Mouse (Mus musculus): Measurements from ENCODE around the gene Oprd1. TPM values are rescaled to one million over a fixed set of nuclear protein-coding genes. Genes with fewer than 3 reads are reported as not detected.

Gene Oprd1
- polyA plus RNA-seq, 1 experiment from 2014 or later = 0.08 TPM

DNA sequence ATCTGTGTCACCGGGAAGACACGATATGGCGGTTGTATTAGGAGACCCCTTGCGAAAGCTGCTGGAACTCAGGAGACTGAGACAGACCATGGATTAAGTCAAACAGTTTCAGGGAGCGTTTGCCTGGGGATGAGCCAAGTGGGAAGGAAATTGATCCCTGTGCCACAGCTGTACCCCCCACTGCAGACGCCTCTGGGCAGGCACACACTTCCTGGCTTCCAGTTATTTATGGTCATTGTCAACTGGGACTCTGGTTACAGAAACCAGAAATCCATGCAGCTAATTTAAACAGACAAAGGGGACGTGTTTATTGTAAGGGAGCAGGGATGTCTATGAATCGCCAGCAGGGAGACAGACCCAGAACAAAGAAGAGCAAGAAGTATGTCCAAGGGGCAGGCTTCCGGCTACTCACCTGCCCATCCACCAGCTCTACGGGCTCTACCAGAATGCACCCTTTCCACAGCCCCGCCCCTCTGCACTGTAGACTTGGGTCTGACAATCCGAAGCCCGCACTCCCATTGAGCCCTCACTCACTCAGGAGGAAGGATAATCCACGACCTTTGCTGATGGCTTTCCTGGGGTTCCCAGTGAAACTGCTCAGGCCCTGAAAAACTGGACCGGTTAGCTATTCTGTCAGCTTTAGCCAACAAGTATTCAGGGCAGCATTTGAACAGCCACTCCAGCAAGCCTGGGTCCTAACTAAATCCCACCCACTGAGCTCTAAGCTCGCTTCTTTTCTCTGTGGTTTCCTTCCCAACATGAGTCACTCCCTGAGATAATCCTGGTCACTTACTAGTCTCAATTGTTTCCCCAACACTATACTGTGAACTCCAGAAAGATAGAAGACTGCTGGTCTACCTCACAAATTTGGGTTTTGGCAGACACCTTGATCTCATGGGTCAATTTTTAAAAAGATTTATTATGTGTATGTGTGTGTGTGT is 22.3 kb upstream of the Oprd1 start:
- ATAC-seq (ENCODE audit: low FRiP score) = no peak
- no peaks in the 10 kb centered on the region for H3K36me3 ChIP-seq
- H3K4me2 ChIP-seq (replicated peaks) = no peak overlapping the region
- H3K4me3 ChIP-seq = no peak overlapping the region
- H3K9me3 ChIP-seq (replicated peaks) = no peaks in the 10 kb centered on the region
- H3K9ac ChIP-seq = no peak overlapping the region
- 66% methylated on average over 16 of the region's 16 CpGs for WGBS
- H3K4me1 ChIP-seq = peaks cover 11% of the 10 kb centered on the region
- no peak overlapping the region for H3K27ac ChIP-seq
- H3K27me3 ChIP-seq = no peaks in the 10 kb centered on the region

GRCm38 (mm10) chr4:132165691-132166090 is 21.4 kb upstream of the Oprd1 start:
- Histone ChIP-seq H3K27ac (no peak overlapping the region), H3K4me2 (replicated peaks) (no peak overlapping the region), H3K36me3 (no peaks in the 10 kb centered on the region), H3K9me3 (replicated peaks) (no peaks in the 10 kb centered on the region), H3K27me3 (no peaks in the 10 kb centered on the region), H3K4me3 (no peak overlapping the region), H3K9ac (no peak overlapping the region), H3K4me1 (peaks cover 9% of the 10 kb centered on the region)
- 54% methylated on average over 14 of the region's 14 CpGs for WGBS
- ATAC-seq (ENCODE audit: low FRiP score) = no peak

DNA sequence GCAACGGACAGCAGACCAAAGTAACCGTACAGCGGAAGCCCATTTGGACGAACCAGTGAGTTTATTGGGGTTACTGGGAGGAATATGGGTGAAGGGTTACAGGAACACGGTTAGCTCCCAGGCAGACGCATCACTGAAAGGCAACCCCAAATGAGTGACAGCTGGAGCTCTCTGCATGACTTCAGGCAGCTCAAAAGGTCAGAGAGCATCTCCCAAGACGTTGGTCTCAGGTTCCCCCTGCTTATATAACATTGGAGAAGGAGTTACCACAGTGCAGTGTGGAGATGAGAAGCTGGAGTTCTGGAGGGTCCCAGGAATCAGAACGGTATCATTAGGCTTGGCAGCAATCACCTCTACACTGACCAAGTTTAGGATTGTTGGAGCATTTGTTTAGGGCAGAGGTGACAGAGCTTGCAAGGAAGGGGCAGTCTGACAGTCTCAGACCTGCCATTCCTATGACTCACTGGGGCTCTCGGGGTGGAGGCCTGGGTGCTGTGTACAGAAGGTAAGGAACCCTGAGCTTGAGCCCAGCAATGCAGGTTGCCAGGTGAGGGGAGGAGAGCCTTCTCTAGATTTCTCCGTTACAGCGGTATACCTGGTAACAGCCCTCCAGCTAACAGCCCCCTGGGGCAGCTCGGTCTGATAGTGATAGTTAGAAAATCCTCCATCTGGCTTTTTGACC is 12.8 kb upstream of the Oprd1 start:
- 58% methylated on average over 12 of the region's 12 CpGs for WGBS
- no peaks in the 10 kb centered on the region for H3K36me3 ChIP-seq
- H3K27me3 ChIP-seq = no peaks in the 10 kb centered on the region
- no peak overlapping the region for H3K4me2 ChIP-seq (replicated peaks)
- no peaks in the 10 kb centered on the region for H3K9me3 ChIP-seq (replicated peaks)
- H3K9ac ChIP-seq = no peak overlapping the region
- no peak overlapping the region for H3K4me3 ChIP-seq
- no peak for ATAC-seq (ENCODE audit: low FRiP score)
- peaks cover 14% of the 10 kb centered on the region; the same call in 1 of the 2 replicates for H3K4me1 ChIP-seq
- H3K27ac ChIP-seq = no peak overlapping the region

- ATAC-seq (ENCODE audit: low FRiP score) = no peak
- Histone ChIP-seq H3K4me1 (peaks cover 14% of the 10 kb centered on the region; the same call in 1 of the 2 replicates), H3K36me3 (no peaks in the 10 kb centered on the region), H3K4me3 (no peak overlapping the region), H3K4me2 (replicated peaks) (no peak overlapping the region), H3K9me3 (replicated peaks) (no peaks in the 10 kb centered on the region), H3K9ac (no peak overlapping the region), H3K27ac (no peak overlapping the region), H3K27me3 (no peaks in the 10 kb centered on the region)
- 4% methylated on average over 6 of the region's 6 CpGs for WGBS
These were observed 10.8 kb upstream of the Oprd1 start for GRCm38 (mm10) chr4:132154877-132155670.

DNA sequence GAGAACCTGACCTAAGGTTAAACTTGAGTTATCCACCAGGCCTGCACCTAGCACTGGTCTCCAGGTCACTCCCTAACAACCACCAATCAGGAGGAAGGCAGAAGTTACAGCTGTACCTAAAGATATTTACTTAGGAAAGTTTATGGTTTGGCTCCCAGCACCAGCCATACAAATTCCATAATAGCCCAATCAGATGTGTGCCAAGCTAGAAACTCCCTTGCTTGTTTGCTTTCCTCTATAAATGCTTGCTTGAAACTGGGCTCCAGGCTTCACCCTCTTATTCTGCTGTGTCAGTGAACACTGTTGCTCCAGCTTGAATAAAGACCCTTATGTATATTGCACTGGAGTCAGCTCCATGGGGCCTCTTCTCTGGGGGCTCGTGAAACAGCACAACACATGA is 7.4 kb upstream of the Oprd1 start:
- H3K27me3 ChIP-seq = 0 out of 2 replicates have a peak, but pooled peaks cover 3% of the 10 kb centered on the region
- peaks cover 8% of the 10 kb centered on the region; the same call in 1 of the 2 replicates for H3K4me1 ChIP-seq
- no peak overlapping the region for H3K27ac ChIP-seq
- no peak for ATAC-seq (ENCODE audit: low FRiP score)
- no peak overlapping the region for H3K4me3 ChIP-seq
- no peak overlapping the region for H3K9ac ChIP-seq
- no peaks in the 10 kb centered on the region for H3K9me3 ChIP-seq (replicated peaks)
- no peaks in the 10 kb centered on the region for H3K36me3 ChIP-seq
- no peak overlapping the region for H3K4me2 ChIP-seq (replicated peaks)
- 69% methylated on average over 1 of the region's 1 CpGs for WGBS

DNA sequence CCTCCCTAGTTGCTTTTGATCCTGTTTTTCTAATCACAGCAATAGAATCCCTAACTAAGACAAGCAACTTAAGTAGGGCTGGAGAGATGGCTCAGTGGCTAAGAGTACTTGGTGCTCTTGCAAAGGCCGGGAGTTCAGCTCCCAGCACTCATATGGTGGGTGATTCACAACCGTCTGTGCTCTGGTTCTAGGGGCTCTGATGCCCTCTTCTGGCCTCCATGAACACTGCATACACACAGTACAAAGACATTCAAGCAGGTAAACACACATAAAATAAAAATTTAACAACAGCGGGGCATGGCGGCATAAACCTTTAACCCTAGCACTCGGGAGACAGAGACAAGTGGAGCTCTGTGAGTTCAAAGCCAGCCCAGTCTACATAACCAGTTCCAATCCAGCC is 1.9 kb upstream of the Oprd1 start:
- no peak overlapping the region for H3K9ac ChIP-seq
- H3K27ac ChIP-seq = no peak overlapping the region
- no peak overlapping the region for H3K4me3 ChIP-seq
- WGBS = 76% methylated on average over 5 of the region's 5 CpGs
- H3K4me1 ChIP-seq = peaks cover 14% of the 10 kb centered on the region
- no peak overlapping the region for H3K4me2 ChIP-seq (replicated peaks)
- ATAC-seq (ENCODE audit: low FRiP score) = no peak
- no peaks in the 10 kb centered on the region for H3K36me3 ChIP-seq
- peaks cover 55% of the 10 kb centered on the region for H3K27me3 ChIP-seq
- H3K9me3 ChIP-seq (replicated peaks) = no peaks in the 10 kb centered on the region

- Histone ChIP-seq H3K36me3 (no peaks in the 10 kb centered on the region), H3K27me3 (peaks cover 63% of the 10 kb centered on the region), H3K4me1 (peaks cover 14% of the 10 kb centered on the region), H3K9me3 (replicated peaks) (no peaks in the 10 kb centered on the region), H3K4me3 (no peak overlapping the region), H3K27ac (no peak overlapping the region), H3K4me2 (replicated peaks) (peak overlapping the region; percentile 67; the same call in 1 of the 2 replicates), H3K9ac (no peak overlapping the region)
- ATAC-seq (ENCODE audit: low FRiP score) = no peak
- 37% methylated on average over 10 of the region's 10 CpGs for WGBS
These were observed 806 bp upstream of the Oprd1 start for GRCm38 (mm10) chr4:132145092-132145491.

GRCm38 (mm10) chr4:132138640-132139039 is 5.6 kb downstream of the Oprd1 start:
- ATAC-seq (ENCODE audit: low FRiP score) = no peak
- H3K9ac ChIP-seq = no peak overlapping the region
- no peak overlapping the region for H3K4me2 ChIP-seq (replicated peaks)
- 87% methylated on average over 2 of the region's 2 CpGs for WGBS
- H3K4me3 ChIP-seq = no peak overlapping the region
- 0 out of 2 replicates have a peak, but pooled peaks cover under 1% of the 10 kb centered on the region for H3K4me1 ChIP-seq
- H3K27me3 ChIP-seq = peaks cover 32% of the 10 kb centered on the region
- no peaks in the 10 kb centered on the region for H3K9me3 ChIP-seq (replicated peaks)
- no peak overlapping the region for H3K27ac ChIP-seq
- H3K36me3 ChIP-seq = no peaks in the 10 kb centered on the region

DNA sequence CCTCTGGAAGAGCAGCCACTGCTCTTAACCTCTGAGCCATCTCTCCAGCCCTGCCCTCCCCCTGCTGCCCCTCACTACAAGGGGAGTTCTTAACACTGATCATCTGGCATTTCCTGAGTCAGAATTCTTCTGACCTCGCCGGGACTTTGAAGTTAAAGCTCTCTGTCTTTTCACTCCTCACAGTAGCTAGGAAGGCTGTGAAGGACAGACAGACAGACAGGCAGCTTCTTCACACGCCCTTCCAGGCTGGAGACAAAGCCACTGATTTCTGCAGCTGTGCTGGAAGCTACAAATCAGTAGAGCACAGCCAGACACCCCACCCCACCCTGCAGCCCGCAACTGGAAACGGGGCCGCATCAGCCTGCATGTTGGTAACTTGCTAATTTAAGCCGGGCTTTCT is 7.3 kb downstream of the Oprd1 start:
- no peak for ATAC-seq (ENCODE audit: low FRiP score)
- H3K27me3 ChIP-seq = peaks cover 15% of the 10 kb centered on the region
- H3K4me2 ChIP-seq (replicated peaks) = no peak overlapping the region
- no peak overlapping the region for H3K9ac ChIP-seq
- WGBS = 83% methylated on average over 7 of the region's 7 CpGs
- no peak overlapping the region for H3K27ac ChIP-seq
- H3K36me3 ChIP-seq = no peaks in the 10 kb centered on the region
- no peaks in the 10 kb centered on the region for H3K9me3 ChIP-seq (replicated peaks)
- H3K4me1 ChIP-seq = no peaks in the 10 kb centered on the region
- no peak overlapping the region for H3K4me3 ChIP-seq

DNA sequence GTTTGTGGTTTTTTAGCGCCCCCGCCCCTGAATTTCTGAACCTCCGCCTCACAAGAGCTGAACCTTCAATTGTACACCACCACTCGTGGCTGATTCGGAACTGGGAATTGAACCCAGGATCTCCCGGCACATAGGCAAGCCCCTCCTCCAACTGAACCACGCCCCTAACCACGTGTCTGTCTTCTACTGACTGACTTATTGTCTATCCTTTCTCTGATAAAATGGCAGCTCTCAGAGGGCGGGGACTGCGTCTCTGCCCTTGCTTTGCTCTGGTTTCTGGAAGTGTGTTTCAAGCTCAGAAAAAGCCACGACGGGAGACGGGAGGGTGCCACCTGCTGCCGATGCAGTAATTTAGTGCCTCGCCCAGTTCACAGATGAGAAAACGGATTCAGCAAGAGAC is 10.4 kb downstream of the Oprd1 start:
- Histone ChIP-seq H3K27me3 (no peaks in the 10 kb centered on the region), H3K4me1 (no peaks in the 10 kb centered on the region), H3K4me3 (no peak overlapping the region), H3K9me3 (replicated peaks) (no peaks in the 10 kb centered on the region), H3K9ac (no peak overlapping the region), H3K36me3 (no peaks in the 10 kb centered on the region), H3K27ac (no peak overlapping the region), H3K4me2 (replicated peaks) (no peak overlapping the region)
- WGBS = 71% methylated on average over 16 of the region's 16 CpGs
- no peak for ATAC-seq (ENCODE audit: low FRiP score)

GRCm38 (mm10) chr4:132133381-132133780 is 10.9 kb downstream of the Oprd1 start:
- H3K4me3 ChIP-seq = no peak overlapping the region
- H3K4me1 ChIP-seq = no peaks in the 10 kb centered on the region
- H3K9ac ChIP-seq = no peak overlapping the region
- H3K4me2 ChIP-seq (replicated peaks) = no peak overlapping the region
- no peaks in the 10 kb centered on the region for H3K27me3 ChIP-seq
- H3K9me3 ChIP-seq (replicated peaks) = no peaks in the 10 kb centered on the region
- no peaks in the 10 kb centered on the region for H3K36me3 ChIP-seq
- H3K27ac ChIP-seq = no peak overlapping the region
- 96% methylated on average over 5 of the region's 5 CpGs for WGBS
- no peak for ATAC-seq (ENCODE audit: low FRiP score)

DNA sequence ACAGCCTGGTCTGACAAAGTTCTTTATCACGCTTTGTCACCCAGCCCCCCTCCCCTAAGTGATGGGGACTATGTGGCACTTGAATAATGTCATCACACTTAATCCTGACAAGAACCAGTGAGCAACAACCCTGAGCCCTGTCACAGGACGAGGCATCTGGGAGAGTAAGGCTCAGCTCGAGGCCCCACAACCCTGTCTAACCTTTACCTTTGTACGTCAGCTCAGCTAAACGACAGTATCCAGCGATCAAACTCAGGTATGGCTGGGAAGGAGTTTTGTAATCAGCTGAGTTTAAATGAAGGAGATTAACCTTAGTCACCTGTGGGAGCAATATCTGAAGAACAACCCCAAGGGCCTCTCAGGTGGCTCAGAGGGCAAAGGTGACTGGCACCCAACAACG is 12.0 kb downstream of the Oprd1 start:
- Histone ChIP-seq H3K27me3 (no peaks in the 10 kb centered on the region), H3K4me2 (replicated peaks) (no peak overlapping the region), H3K9me3 (replicated peaks) (no peaks in the 10 kb centered on the region), H3K4me1 (no peaks in the 10 kb centered on the region), H3K9ac (no peak overlapping the region), H3K36me3 (no peaks in the 10 kb centered on the region), H3K27ac (no peak overlapping the region), H3K4me3 (no peak overlapping the region)
- no peak for ATAC-seq (ENCODE audit: low FRiP score)
- 89% methylated on average over 7 of the region's 7 CpGs for WGBS

Data from hindbrain, embryonic 12.5 days (tissue).